8 mouse cellular contexts compared by ENCODE assay signal in genomic region chr10:127311476-127312355, GRCm38 (mm10). TPM values are rescaled to one million over a fixed set of nuclear protein-coding genes. Genes with fewer than 3 reads are reported as not detected.
DNase-seq lines count a peak whose midpoint lies in the region; ATAC-seq and TF ChIP-seq lines count a peak whose summit lies in the region.

Gene Mars, minus strand, starts transcription at chr10:127311786.

- peak; percentile 92 for ATAC-seq in activated CD4-positive, CD25-positive, alpha-beta regulatory T cell, adult 4 months
- ATAC-seq in megakaryocyte progenitor cell, adult 5-6 weeks (replicated peaks; ENCODE audit: poor library complexity), result peak; percentile 83

- no peak for TF ChIP-seq CTCF in cortical plate, adult 2 months (IDR thresholded peaks at IDR 0.05; ENCODE audit: extremely low read depth, insufficient read depth, low read length)

- peak; percentile 77; the same call in 1 of the 2 replicates for TF ChIP-seq POLR2A in cortical plate, adult 2 months (IDR thresholded peaks at IDR 0.05; ENCODE audit: extremely low read depth, insufficient read depth, low read length)

- no peaks in the 10 kb centered on the region for H3K4me1 ChIP-seq in cortical plate, adult 2 months (ENCODE audit: control insufficient read depth, insufficient read depth, low read length)

- H3K4me3 ChIP-seq in cortical plate, adult 2 months (ENCODE audit: insufficient read depth, low read length), result peak within 1 kb of the TSS; percentile 52

- peak within 1 kb of the TSS; percentile 15; the same call in 1 of the 2 replicates for H3K27ac ChIP-seq in cortical plate, adult 2 months (ENCODE audit: insufficient read depth, low read length)

- peak; percentile 84 for DNase-seq in gastrocnemius, postnatal 10 days
- peak; percentile 97 for DNase-seq in induced T-regulatory cell, adult 2 months (ENCODE audit: low read depth)
- DNase-seq in left cerebral cortex, adult 9 months (ENCODE audit: low spot score in 2 of 2), result peak; percentile 90 to 96
- DNase-seq in right cerebral cortex, postnatal 14 days, result peak; percentile 90
- DNase-seq in urinary bladder, postnatal 36 days (ENCODE audit: low spot score in 2 of 2), result peak; percentile 92 to 93

RNA-seq across cellular contexts. Expression of gene Mars, which starts in this region (rescaled TPM):
- 10 to 100 TPM; 21.6 to 21.9 TPM for polyA plus RNA-seq in activated CD4-positive, CD25-positive, alpha-beta regulatory T cell, adult 4 months (2017; shearing (Covaris generic))
- 71.6 and 75.6 TPM in 2 replicates for polyA plus RNA-seq in cortical plate, adult 2 months (2012; rRNA removed)
- 10 to 100 TPM; 44.5 to 54.8 TPM for total RNA-seq in gastrocnemius, postnatal 10 days (2021)
- 88.3 and 93.1 TPM in 2 replicates for total RNA-seq in megakaryocyte progenitor cell, adult 5-6 weeks (2015)
- total RNA-seq in megakaryocyte progenitor cell, adult 5-6 weeks (2017), result 196 and 210 TPM in 2 replicates

Comparison
In these comparisons a context has a peak if more than half of its experiments do, and no peak if none do; other contexts are left out.
1. Peak in every context shown above with its lines: DNase-seq, ATAC-seq, H3K4me3 ChIP-seq and H3K27ac ChIP-seq.